Mouse (Mus musculus): ENCODE measurements around the gene P3h4. TPM values are rescaled to one million over a fixed set of nuclear protein-coding genes. Genes with fewer than 3 reads are reported as not detected.

The P3h4 gene
- not detected for polyA plus RNA-seq (2017; shearing (Covaris generic))

GRCm38 (mm10) chr11:100414021-100414913, at the start of gene P3h4:
P3h4 (minus strand) TSS chr11:100414836.

GRCm38 (mm10) chr11:100441797-100442196, 27.2 kb upstream of the P3h4 start, which contains the start of the genes Nt5c3b and Klhl10:
Nt5c3b (minus strand) TSS chr11:100441808.
Klhl10 (plus strand) TSS chr11:100441917.

GRCm38 (mm10) chr11:100414914-100415822, 532 bp upstream of the P3h4 start, which contains the start of gene Fkbp10:
Fkbp10 (plus strand) TSS chr11:100415697.

GRCm38 (mm10) chr11:100397600-100398389, 16.8 kb downstream of the P3h4 start, which contains the start of gene Jup:
Jup (minus strand) TSS chr11:100397763.

Other genes starting within 250 kb of the P3h4 start
- gene Krt9, start 221.6 kb downstream of the P3h4 start, polyA plus RNA-seq (2017; shearing (Covaris generic)), result not detected
- not detected for gene Krt14, start 207.3 kb downstream of the P3h4 start, polyA plus RNA-seq (2017; shearing (Covaris generic))
- gene Krt16, start 165.9 kb downstream of the P3h4 start, polyA plus RNA-seq (2017; shearing (Covaris generic)), result not detected
- 3.5 TPM for gene Krt17, start 153.8 kb downstream of the P3h4 start, polyA plus RNA-seq (2017; shearing (Covaris generic))
- gene Krt42, start 145.0 kb downstream of the P3h4 start, polyA plus RNA-seq (2017; shearing (Covaris generic)), result not detected
- gene Eif1, start 95.0 kb downstream of the P3h4 start, polyA plus RNA-seq (2017; shearing (Covaris generic)), result 2,843 TPM
- not detected for gene Gast, start 80.4 kb downstream of the P3h4 start, polyA plus RNA-seq (2017; shearing (Covaris generic))
- 5.4 TPM for gene Hap1, start 58.7 kb downstream of the P3h4 start, polyA plus RNA-seq (2017; shearing (Covaris generic))
- gene Jup, start 17.1 kb downstream of the P3h4 start, polyA plus RNA-seq (2017; shearing (Covaris generic)), result 2.9 TPM
- not detected for gene Fkbp10, start 861 bp upstream of the P3h4 start, polyA plus RNA-seq (2017; shearing (Covaris generic))
- gene Nt5c3b, start 27.0 kb upstream of the P3h4 start, polyA plus RNA-seq (2017; shearing (Covaris generic)), result 165 TPM
- gene Klhl10, start 27.1 kb upstream of the P3h4 start, polyA plus RNA-seq (2017; shearing (Covaris generic)), result 0.99 TPM
- gene Klhl11, start 57.9 kb upstream of the P3h4 start, polyA plus RNA-seq (2017; shearing (Covaris generic)), result 4.2 TPM
- 225 TPM for gene Acly, start 113.2 kb upstream of the P3h4 start, polyA plus RNA-seq (2017; shearing (Covaris generic))
- 0.11 TPM for gene Ttc25, start 130.8 kb upstream of the P3h4 start, polyA plus RNA-seq (2017; shearing (Covaris generic))
- gene Cnp, start 160.1 kb upstream of the P3h4 start, polyA plus RNA-seq (2017; shearing (Covaris generic)), result 453 TPM
- 29.7 TPM for gene Nkiras2, start 204.4 kb upstream of the P3h4 start, polyA plus RNA-seq (2017; shearing (Covaris generic))
- gene Dnajc7, start 205.3 kb upstream of the P3h4 start, polyA plus RNA-seq (2017; shearing (Covaris generic)), result 688 TPM